In the genomic region with DNA sequence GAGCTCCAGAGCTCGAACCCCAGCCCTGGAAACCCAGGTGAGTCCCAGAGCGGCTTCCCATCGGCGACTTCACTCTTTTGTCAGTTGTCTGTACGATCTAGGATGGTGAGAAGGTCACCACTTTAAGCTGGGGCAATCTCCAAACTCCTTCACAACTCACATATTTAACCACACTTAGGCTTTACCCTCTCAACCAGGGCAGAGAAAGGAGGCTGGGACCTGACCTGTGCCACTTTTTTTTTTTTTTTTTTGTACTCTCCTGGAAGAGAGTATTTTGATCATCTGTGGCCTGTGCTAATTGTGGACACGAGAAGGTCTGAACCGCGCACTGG, we compare ENCODE assay signal across 8 mouse cellular contexts. TPM values are rescaled to one million over a fixed set of nuclear protein-coding genes. Genes with fewer than 3 reads are reported as not detected.
DNase-seq lines count a peak whose midpoint lies in the region; ATAC-seq and TF ChIP-seq lines count a peak whose summit lies in the region.

No protein-coding gene starts in this region.

- WGBS in kidney, postnatal 0 days: 41% methylated on average over 8 of the region's 8 CpGs
- WGBS in embryonic facial prominence, embryonic 10.5 days: 18% methylated on average over 8 of the region's 8 CpGs
- WGBS in intestine, embryonic 14.5 days: 24% methylated on average over 8 of the region's 8 CpGs
- 12% methylated on average over 8 of the region's 8 CpGs for WGBS in midbrain, embryonic 16.5 days

- no peak for TF ChIP-seq CTCF in kidney, postnatal 0 days (IDR thresholded peaks at IDR 0.05; ENCODE audit: low read depth)

- peak overlapping the region; percentile 60; the same call in 1 of the 2 replicates for H3K27ac ChIP-seq in kidney, postnatal 0 days
- H3K27ac ChIP-seq in embryonic facial prominence, embryonic 10.5 days (replicated peaks): peak overlapping the region; percentile 81
- 0 out of 2 replicates have a peak overlapping the region, but pooled peaks have one; percentile 59 for H3K27ac ChIP-seq in intestine, embryonic 14.5 days (ENCODE audit: low read depth)
- H3K27ac ChIP-seq in midbrain, embryonic 16.5 days (ENCODE audit: low read length): peak overlapping the region; percentile 75

- no peaks in the 10 kb centered on the region for H3K9me3 ChIP-seq in kidney, postnatal 0 days (replicated peaks; ENCODE audit: low read length)
- no peaks in the 10 kb centered on the region for H3K9me3 ChIP-seq in embryonic facial prominence, embryonic 10.5 days
- no peaks in the 10 kb centered on the region for H3K9me3 ChIP-seq in intestine, embryonic 14.5 days (ENCODE audit: control insufficient read depth, low read length)
- no peaks in the 10 kb centered on the region for H3K9me3 ChIP-seq in midbrain, embryonic 16.5 days (replicated peaks; ENCODE audit: control insufficient read depth, low read length, poor library complexity, severe bottlenecking)

- H3K9ac ChIP-seq in kidney, postnatal 0 days (ENCODE audit: low read depth, low read length): peak overlapping the region; percentile 47
- H3K9ac ChIP-seq in intestine, embryonic 14.5 days (ENCODE audit: low read length): peak overlapping the region; percentile 60
- H3K9ac ChIP-seq in midbrain, embryonic 16.5 days (ENCODE audit: low read depth, low read length): peak overlapping the region; percentile 43

- H3K4me1 ChIP-seq in kidney, postnatal 0 days (replicated peaks; ENCODE audit: insufficient read depth, low read length): no peaks in the 10 kb centered on the region
- H3K4me1 ChIP-seq in embryonic facial prominence, embryonic 10.5 days: no peaks in the 10 kb centered on the region; the same call in 1 of the 2 replicates
- no peaks in the 10 kb centered on the region for H3K4me1 ChIP-seq in intestine, embryonic 14.5 days (replicated peaks; ENCODE audit: control insufficient read depth, insufficient read depth, low read length)
- peaks cover 4% of the 10 kb centered on the region for H3K4me1 ChIP-seq in midbrain, embryonic 16.5 days (ENCODE audit: control insufficient read depth, insufficient read depth, low read length)

- peak overlapping the region; percentile 54 for H3K4me2 ChIP-seq in kidney, postnatal 0 days (ENCODE audit: low read length)
- H3K4me2 ChIP-seq in intestine, embryonic 14.5 days (ENCODE audit: low read length): peak overlapping the region; percentile 58
- peak overlapping the region; percentile 50 for H3K4me2 ChIP-seq in midbrain, embryonic 16.5 days (ENCODE audit: low read length)

- no peak for DNase-seq in kidney, postnatal 0 days (ENCODE audit: low spot score)
- no peak for DNase-seq in kidney, adult 8-10 months
- no peak for DNase-seq in embryonic facial prominence, embryonic 10.5 days (ENCODE audit: low spot score)
- no peak for DNase-seq in intestine, embryonic 14.5 days (ENCODE audit: low spot score)
- DNase-seq in right cerebral cortex, postnatal 10 days (ENCODE audit: low spot score in 2 of 2): no peak
- DNase-seq in thymus, postnatal 36 days: no peak
- no peak for DNase-seq in testis, postnatal 10 days (ENCODE audit: low spot score)

- no peaks in the 10 kb centered on the region for H3K36me3 ChIP-seq in kidney, postnatal 0 days (ENCODE audit: insufficient read depth, low read length)
- H3K36me3 ChIP-seq in embryonic facial prominence, embryonic 10.5 days (replicated peaks): peaks cover 7% of the 10 kb centered on the region
- no peaks in the 10 kb centered on the region; the same call in 1 of the 2 replicates for H3K36me3 ChIP-seq in intestine, embryonic 14.5 days (ENCODE audit: control insufficient read depth, insufficient read depth, low read length)
- no peaks in the 10 kb centered on the region for H3K36me3 ChIP-seq in midbrain, embryonic 16.5 days (ENCODE audit: control insufficient read depth, insufficient read depth, low read length)

- no peaks in the 10 kb centered on the region for H3K27me3 ChIP-seq in kidney, postnatal 0 days (ENCODE audit: insufficient read depth, low read length)
- H3K27me3 ChIP-seq in embryonic facial prominence, embryonic 10.5 days (replicated peaks; ENCODE audit: low read depth, poor library complexity, severe bottlenecking): peaks cover 18% of the 10 kb centered on the region
- H3K27me3 ChIP-seq in intestine, embryonic 14.5 days (replicated peaks; ENCODE audit: control insufficient read depth, insufficient read depth, low read length): no peaks in the 10 kb centered on the region
- no peaks in the 10 kb centered on the region for H3K27me3 ChIP-seq in midbrain, embryonic 16.5 days (ENCODE audit: control insufficient read depth, insufficient read depth, low read depth, low read length)

- H3K4me3 ChIP-seq in kidney, postnatal 0 days (replicated peaks; ENCODE audit: low read depth, low read length): peak overlapping the region; percentile 48
- H3K4me3 ChIP-seq in embryonic facial prominence, embryonic 10.5 days: peak overlapping the region; percentile 61
- peak overlapping the region; percentile 58 for H3K4me3 ChIP-seq in intestine, embryonic 14.5 days (ENCODE audit: low read depth, low read length)
- peak overlapping the region; percentile 57 for H3K4me3 ChIP-seq in midbrain, embryonic 16.5 days (ENCODE audit: low read depth, low read length)

- no peak for ATAC-seq in kidney, postnatal 0 days (replicated peaks; ENCODE audit: low FRiP score, low read depth)
- ATAC-seq in intestine, embryonic 14.5 days (replicated peaks; ENCODE audit: low FRiP score, low TSS enrichment, low read depth): no peak
- no peak; the same call in 1 of the 2 replicates for ATAC-seq in midbrain, embryonic 16.5 days

RNA-seq across cellular contexts. Expression of a gene that starts 0.2 kb away (rescaled TPM):
- polyA plus RNA-seq in kidney, postnatal 0 days (2015; fragmentation: Nextera tagmentation; extraction: Ambion mirVana): 20.7 and 21.0 TPM in 2 replicates
- 24.7 and 25.9 TPM in 2 replicates for polyA plus RNA-seq in embryonic facial prominence, embryonic 10.5 days (2016; fragmentation: Nextera tagmentation; extraction: Ambion mirVana)
- 30.1 and 35.9 TPM in 2 replicates for polyA plus RNA-seq in intestine, embryonic 14.5 days (2014; fragmentation: Nextera tagmentation; extraction: Ambion mirVana)
- 13.9 and 15.4 TPM in 2 replicates for polyA plus RNA-seq in midbrain, embryonic 16.5 days (2015; fragmentation: Nextera tagmentation; extraction: Ambion mirVana)

RNA-seq across cellular contexts. Expression of a gene that starts 11.8 kb away (rescaled TPM):
- 754 and 861 TPM in 2 replicates for polyA plus RNA-seq in kidney, postnatal 0 days (2015; fragmentation: Nextera tagmentation; extraction: Ambion mirVana)
- polyA plus RNA-seq in embryonic facial prominence, embryonic 10.5 days (2016; fragmentation: Nextera tagmentation; extraction: Ambion mirVana): 346 and 350 TPM in 2 replicates
- 440 and 472 TPM in 2 replicates for polyA plus RNA-seq in intestine, embryonic 14.5 days (2014; fragmentation: Nextera tagmentation; extraction: Ambion mirVana)
- polyA plus RNA-seq in midbrain, embryonic 16.5 days (2015; fragmentation: Nextera tagmentation; extraction: Ambion mirVana): 344 and 380 TPM in 2 replicates

RNA-seq across cellular contexts. Expression of a gene that starts 15.6 kb away (rescaled TPM):
- polyA plus RNA-seq in kidney, postnatal 0 days (2015; fragmentation: Nextera tagmentation; extraction: Ambion mirVana): 47.4 and 50.8 TPM in 2 replicates
- 47.9 and 49.8 TPM in 2 replicates for polyA plus RNA-seq in embryonic facial prominence, embryonic 10.5 days (2016; fragmentation: Nextera tagmentation; extraction: Ambion mirVana)
- polyA plus RNA-seq in intestine, embryonic 14.5 days (2014; fragmentation: Nextera tagmentation; extraction: Ambion mirVana): 59.5 and 63.6 TPM in 2 replicates
- polyA plus RNA-seq in midbrain, embryonic 16.5 days (2015; fragmentation: Nextera tagmentation; extraction: Ambion mirVana): 19.0 and 19.9 TPM in 2 replicates
